9 mouse cellular contexts compared by ENCODE assay signal in genomic region chr10:76271238-76271637, GRCm38 (mm10). TPM values are rescaled to one million over a fixed set of nuclear protein-coding genes. Genes with fewer than 3 reads are reported as not detected.
A peak's percentile ranks its signal among the peaks of the same experiment; 100 is the strongest.
DNase-seq lines count a peak whose midpoint lies in the region; ATAC-seq and TF ChIP-seq lines count a peak whose summit lies in the region.
"Had no signal": no experiment of that assay in that cellular context is flagged by ENCODE, and none has a peak within 500 bp of the region (broad histone marks: within the 10 kb centered on the region; RNA-seq: fewer than 3 reads in every experiment).

No protein-coding gene starts in this region.

- H3K9me3 ChIP-seq in heart, postnatal 0 days (replicated peaks; ENCODE audit: control insufficient read depth, low read length): no peaks in the 10 kb centered on the region
- no peaks in the 10 kb centered on the region for H3K9me3 ChIP-seq in heart, embryonic 11.5 days (replicated peaks; ENCODE audit: control insufficient read depth, low read length)
- no peaks in the 10 kb centered on the region for H3K9me3 ChIP-seq in ES-E14 (ENCODE audit: control insufficient read depth, insufficient read depth, low read depth, low read length)
- no peaks in the 10 kb centered on the region for H3K9me3 ChIP-seq in embryonic facial prominence, embryonic 11.5 days (replicated peaks; ENCODE audit: control insufficient read depth, low read length)
- H3K9me3 ChIP-seq: limb, embryonic 13.5 days had no signal

- H3K27ac ChIP-seq in heart, postnatal 0 days (ENCODE audit: low read depth): no peak overlapping the region
- H3K27ac ChIP-seq in heart, embryonic 11.5 days (ENCODE audit: low read depth, low read length): no peak overlapping the region
- no peak overlapping the region for H3K27ac ChIP-seq in ES-E14 (ENCODE audit: insufficient read depth, low read depth, low read length, poor library complexity, severe bottlenecking)
- no peak overlapping the region for H3K27ac ChIP-seq in embryonic facial prominence, embryonic 11.5 days (replicated peaks; ENCODE audit: low read depth, low read length)
- H3K27ac ChIP-seq: limb, embryonic 13.5 days had no signal

- H3K4me2 ChIP-seq in heart, postnatal 0 days (ENCODE audit: low read depth, low read length): no peak overlapping the region
- no peak overlapping the region for H3K4me2 ChIP-seq in heart, embryonic 11.5 days
- H3K4me2 ChIP-seq in embryonic facial prominence, embryonic 11.5 days (ENCODE audit: low read depth, low read length): no peak overlapping the region
- H3K4me2 ChIP-seq: limb, embryonic 13.5 days had no signal

- H3K36me3 ChIP-seq in heart, postnatal 0 days (replicated peaks; ENCODE audit: control insufficient read depth, insufficient read depth, low read length): peaks cover 83% of the 10 kb centered on the region
- H3K36me3 ChIP-seq in heart, embryonic 11.5 days (ENCODE audit: control insufficient read depth, insufficient read depth, low read length): peaks cover 14% of the 10 kb centered on the region
- H3K36me3 ChIP-seq in ES-E14 (ENCODE audit: control insufficient read depth, insufficient read depth, low read length, poor library complexity, severe bottlenecking): no peaks in the 10 kb centered on the region; the same call in 1 of the 2 replicates
- peaks cover 3% of the 10 kb centered on the region for H3K36me3 ChIP-seq in embryonic facial prominence, embryonic 11.5 days (replicated peaks; ENCODE audit: control insufficient read depth, insufficient read depth, low read depth, low read length)

- peak; percentile 62 for TF ChIP-seq CTCF in heart, postnatal 0 days (IDR thresholded peaks at IDR 0.05; ENCODE audit: low read depth)

- no peaks in the 10 kb centered on the region for H3K4me1 ChIP-seq in heart, postnatal 0 days (ENCODE audit: control insufficient read depth, insufficient read depth)
- no peaks in the 10 kb centered on the region for H3K4me1 ChIP-seq in heart, embryonic 11.5 days (ENCODE audit: control insufficient read depth, insufficient read depth, low read length)
- no peaks in the 10 kb centered on the region for H3K4me1 ChIP-seq in ES-E14 (ENCODE audit: control insufficient read depth in 2 of 2, insufficient read depth in 2 of 2, low read length in 2 of 2, poor library complexity in 1 of 2)
- no peaks in the 10 kb centered on the region for H3K4me1 ChIP-seq in embryonic facial prominence, embryonic 11.5 days (ENCODE audit: control insufficient read depth, insufficient read depth, low read length)
- H3K4me1 ChIP-seq: limb, embryonic 13.5 days had no signal

- no peak overlapping the region for H3K9ac ChIP-seq in heart, postnatal 0 days (replicated peaks; ENCODE audit: low read depth, low read length)
- H3K9ac ChIP-seq in heart, embryonic 11.5 days (ENCODE audit: low read depth, low read length): no peak overlapping the region
- no peak overlapping the region for H3K9ac ChIP-seq in ES-E14 (ENCODE audit: insufficient read depth, low read depth, low read length, poor library complexity, severe bottlenecking)
- H3K9ac ChIP-seq in embryonic facial prominence, embryonic 11.5 days (replicated peaks; ENCODE audit: low read length): no peak overlapping the region
- H3K9ac ChIP-seq: limb, embryonic 13.5 days had no signal

- in situ Hi-C loops in ES-E14 (cut with MboI; ENCODE audit: low sequenced_read_pairs in 2 of 2, unreplicated experiment in 2 of 2): no loop called here

- ATAC-seq in heart, postnatal 0 days (ENCODE audit: insufficient read depth, low read depth): peak; percentile 44
- ATAC-seq in heart, embryonic 11.5 days (replicated peaks; ENCODE audit: insufficient number of reproducible peaks, low FRiP score, low TSS enrichment): no peak
- no peak for ATAC-seq in embryonic facial prominence, embryonic 11.5 days (replicated peaks; ENCODE audit: insufficient number of reproducible peaks, low FRiP score, low TSS enrichment, low read depth)

- WGBS in heart, postnatal 0 days: 37% methylated on average over 8 of the region's 8 CpGs
- 44% methylated on average over 8 of the region's 8 CpGs for WGBS in heart, embryonic 11.5 days (ENCODE audit: insufficient replicate concordance)
- 46% methylated on average over 8 of the region's 8 CpGs for WGBS in embryonic facial prominence, embryonic 11.5 days

- H3K4me3 ChIP-seq in heart, postnatal 0 days (ENCODE audit: low read depth, low read length): no peak overlapping the region
- no peak overlapping the region for H3K4me3 ChIP-seq in heart, embryonic 11.5 days (ENCODE audit: low read depth, low read length)
- no peak overlapping the region for H3K4me3 ChIP-seq in ES-E14 (ENCODE audit: insufficient read depth in 1 of 2, low read depth in 1 of 2, low read length in 2 of 2, poor library complexity in 1 of 2, severe bottlenecking in 1 of 2)
- H3K4me3 ChIP-seq in embryonic facial prominence, embryonic 11.5 days (ENCODE audit: low read depth, low read length): no peak overlapping the region
- H3K4me3 ChIP-seq: limb, embryonic 13.5 days had no signal

- DNase-seq in heart, postnatal 0 days (ENCODE audit: low spot score): no peak
- DNase-seq in 3T3-L1 (ENCODE audit: low read depth, low spot score) (peak; percentile 58), ES-E14 (ENCODE audit: low read depth, low spot score) (peak; percentile 20)
- peak; percentile 44 for DNase-seq in embryonic facial prominence, embryonic 11.5 days (ENCODE audit: low spot score)
- peak; percentile 31 for DNase-seq in lung, postnatal 25 days (ENCODE audit: low spot score)
- peak; percentile 28 to 62 for DNase-seq in thymus, postnatal 10 days (ENCODE audit: low spot score in 2 of 2)
- DNase-seq in cerebellum, adult 9-11 months: no peak

- no peak for TF ChIP-seq EP300 in heart, postnatal 0 days (IDR thresholded peaks at IDR 0.05; ENCODE audit: low read depth)

- no peaks in the 10 kb centered on the region for H3K27me3 ChIP-seq in heart, postnatal 0 days (ENCODE audit: control insufficient read depth, insufficient read depth, low read length)
- no peaks in the 10 kb centered on the region for H3K27me3 ChIP-seq in heart, embryonic 11.5 days (ENCODE audit: control insufficient read depth, insufficient read depth, low read length)
- no peaks in the 10 kb centered on the region for H3K27me3 ChIP-seq in embryonic facial prominence, embryonic 11.5 days (ENCODE audit: control insufficient read depth, insufficient read depth, low read length)
- H3K27me3 ChIP-seq: limb, embryonic 13.5 days had no signal

TF ChIP-seq in ES-E14, 5 proteins besides CTCF, POLR2A, EP300 and RAD21:
- TF ChIP-seq HCFC1 (IDR thresholded peaks at IDR 0.05; ENCODE audit: borderline replicate concordance, insufficient read depth, low read length): no peak
- TF ChIP-seq ZNF384 (IDR thresholded peaks at IDR 0.05; ENCODE audit: low read depth, low read length): no peak
- TF ChIP-seq ZC3H11A (IDR thresholded peaks at IDR 0.05; ENCODE audit: borderline replicate concordance, low read depth, low read length): no peak
- no peak for TF ChIP-seq CHD2 (IDR thresholded peaks at IDR 0.05; ENCODE audit: low read depth, low read length)
- no peak for TF ChIP-seq MAFK (IDR thresholded peaks at IDR 0.05; ENCODE audit: insufficient read depth, low read depth, low read length)

RNA-seq across cellular contexts. Expression of gene S100b, which starts 17.6 kb away (rescaled TPM):
- total RNA-seq in heart, postnatal 0 days (2014; rRNA removed; ENCODE audit: low replicate concordance): 0.89 TPM in 1 of 2 replicates, not detected in the other
- polyA plus RNA-seq in heart, postnatal 0 days (2015; fragmentation: Nextera tagmentation; extraction: Ambion mirVana): 0.70 and 0.86 TPM in 2 replicates
- 0.39 and 0.44 TPM in 2 replicates for polyA plus RNA-seq in heart, embryonic 11.5 days (2014; fragmentation: Nextera tagmentation; extraction: Ambion mirVana)
- total RNA-seq in ES-E14 (2012; rRNA removed): not detected in 2 replicates
- polyA plus RNA-seq in embryonic facial prominence, embryonic 11.5 days (2014; fragmentation: Nextera tagmentation; extraction: Ambion mirVana): 0.14 and 0.32 TPM in 2 replicates

RNA-seq across cellular contexts. Expression of gene Prmt2, which starts 33.6 kb away (rescaled TPM):
- 24.2 and 27.7 TPM in 2 replicates for total RNA-seq in heart, postnatal 0 days (2014; rRNA removed; ENCODE audit: low replicate concordance)
- polyA plus RNA-seq in heart, postnatal 0 days (2015; fragmentation: Nextera tagmentation; extraction: Ambion mirVana): 31.7 and 36.2 TPM in 2 replicates
- polyA plus RNA-seq in heart, embryonic 11.5 days (2014; fragmentation: Nextera tagmentation; extraction: Ambion mirVana): 62.6 and 66.3 TPM in 2 replicates
- 15.1 and 21.5 TPM in 2 replicates for total RNA-seq in ES-E14 (2012; rRNA removed)
- 65.3 and 77.9 TPM in 2 replicates for polyA plus RNA-seq in embryonic facial prominence, embryonic 11.5 days (2014; fragmentation: Nextera tagmentation; extraction: Ambion mirVana)

Comparison
In these comparisons a context has a peak if more than half of its experiments do, and no peak if none do; other contexts are left out.
1. DNase-seq: peak in 3T3-L1 (single experiment), ES-E14 (single experiment), embryonic facial prominence, embryonic 11.5 days (single experiment), lung, postnatal 25 days (single experiment) and thymus, postnatal 10 days (2 of 2); none in heart, postnatal 0 days (single experiment) and cerebellum, adult 9-11 months (single experiment).